Mouse (Mus musculus): ENCODE measurements around the gene Pde10a. TPM values are rescaled to one million over a fixed set of nuclear protein-coding genes. Genes with fewer than 3 reads are reported as not detected.

Gene Pde10a
- total RNA-seq, 1 experiment, result 2.6 TPM

DNA sequence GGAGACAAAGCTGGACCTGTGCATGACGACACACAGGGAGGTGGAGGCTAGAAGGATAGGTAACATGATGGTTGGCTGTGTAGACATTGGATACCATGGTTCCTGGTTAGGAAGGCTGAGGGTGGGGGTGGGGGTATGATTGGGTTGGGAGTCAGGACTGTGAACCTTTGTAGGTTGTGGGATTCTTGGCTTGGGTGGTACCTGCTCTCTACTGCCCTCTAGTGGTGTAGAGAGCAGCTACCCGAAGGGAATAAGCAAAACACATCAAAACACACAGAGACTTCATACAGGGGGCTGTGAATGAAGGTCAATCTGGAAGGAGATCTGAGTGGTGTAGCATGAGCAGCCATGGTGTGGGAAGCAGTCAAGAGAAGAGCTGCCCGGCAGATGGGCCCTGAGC is 282.2 kb downstream of the Pde10a start:
- TF ChIP-seq ZC3H11A (IDR thresholded peaks at IDR 0.05; ENCODE audit: borderline replicate concordance, low read depth, low read length) (0 out of 2 replicates have a peak, but pooled peaks have one; percentile 15), ZNF384 (IDR thresholded peaks at IDR 0.05; ENCODE audit: low read depth, low read length) (no peak), HCFC1 (IDR thresholded peaks at IDR 0.05; ENCODE audit: borderline replicate concordance, insufficient read depth, low read length) (no peak), MAFK (IDR thresholded peaks at IDR 0.05; ENCODE audit: insufficient read depth, low read depth, low read length) (no peak), CHD2 (IDR thresholded peaks at IDR 0.05; ENCODE audit: low read depth, low read length) (no peak)
- Histone ChIP-seq H3K9me3 (ENCODE audit: control insufficient read depth, insufficient read depth, low read depth, low read length) (no peaks in the 10 kb centered on the region), H3K4me3 (ENCODE audit: insufficient read depth in 1 of 2, low read depth in 1 of 2, low read length in 2 of 2, poor library complexity in 1 of 2, severe bottlenecking in 1 of 2) (no peak overlapping the region), H3K4me1 (ENCODE audit: control insufficient read depth in 2 of 2, insufficient read depth in 2 of 2, low read length in 2 of 2, poor library complexity in 1 of 2) (peaks cover 0 to 5% of the 10 kb centered on the region in 2 experiments; a peak in 1 of 4 replicates), H3K27ac (ENCODE audit: insufficient read depth, low read depth, low read length, poor library complexity, severe bottlenecking) (no peak overlapping the region; the same call in 1 of the 2 replicates), H3K36me3 (ENCODE audit: control insufficient read depth, insufficient read depth, low read length, poor library complexity, severe bottlenecking) (no peaks in the 10 kb centered on the region), H3K9ac (ENCODE audit: insufficient read depth, low read depth, low read length, poor library complexity, severe bottlenecking) (no peak overlapping the region)
- peak; percentile 46 for DNase-seq (ENCODE audit: low read depth, low spot score)
- in situ Hi-C loops (cut with MboI; ENCODE audit: low sequenced_read_pairs in 2 of 2, unreplicated experiment in 2 of 2), result no loop called here

DNA sequence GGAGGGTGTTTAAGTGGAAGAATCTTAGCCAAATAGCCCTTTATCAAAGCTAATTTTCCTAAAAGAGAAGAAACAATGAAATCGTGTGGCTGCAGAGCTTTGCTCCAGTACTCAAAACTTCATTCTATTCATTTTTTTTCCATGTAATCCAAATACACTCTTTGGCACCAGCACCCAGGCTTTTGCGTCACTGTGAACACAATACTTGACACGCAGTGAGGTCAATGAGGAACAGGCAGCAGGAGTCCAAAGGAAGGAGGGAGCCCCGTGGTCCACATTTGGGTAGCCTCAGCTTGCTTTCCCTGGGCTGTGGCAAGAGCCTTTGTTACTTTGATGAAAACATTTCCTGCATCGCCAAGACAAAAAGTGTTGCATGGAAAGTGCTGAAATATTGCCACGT is 284.6 kb downstream of the Pde10a start:
- no peak for TF ChIP-seq ZNF384 (IDR thresholded peaks at IDR 0.05; ENCODE audit: low read depth, low read length)
- no peak for TF ChIP-seq MAFK (IDR thresholded peaks at IDR 0.05; ENCODE audit: insufficient read depth, low read depth, low read length)
- no peak for TF ChIP-seq HCFC1 (IDR thresholded peaks at IDR 0.05; ENCODE audit: borderline replicate concordance, insufficient read depth, low read length)
- no peak for TF ChIP-seq CHD2 (IDR thresholded peaks at IDR 0.05; ENCODE audit: low read depth, low read length)
- no peak for TF ChIP-seq ZC3H11A (IDR thresholded peaks at IDR 0.05; ENCODE audit: borderline replicate concordance, low read depth, low read length)
- in situ Hi-C loops (cut with MboI; ENCODE audit: low sequenced_read_pairs in 2 of 2, unreplicated experiment in 2 of 2), result no loop called here
- no peak for DNase-seq (ENCODE audit: low read depth, low spot score)

DNA sequence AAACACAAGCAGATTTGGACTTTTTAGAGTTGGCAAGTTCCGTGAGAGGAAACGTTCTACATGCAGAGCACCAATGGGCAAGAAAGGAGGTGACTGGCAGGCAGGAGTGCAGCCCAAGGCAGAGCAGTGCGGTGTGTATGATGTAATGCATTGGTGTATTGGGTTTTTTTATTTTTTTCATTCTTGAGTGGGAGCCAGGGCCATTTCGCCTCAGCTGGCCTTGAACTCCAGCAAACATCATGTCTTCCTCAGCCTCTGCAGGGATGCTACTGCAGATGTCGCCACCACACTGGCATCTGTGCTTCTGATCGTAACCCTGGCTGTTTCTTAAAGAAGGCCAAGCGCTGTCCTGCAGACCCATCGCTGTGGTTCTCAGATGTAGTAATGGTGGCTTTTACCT is 285.0 kb downstream of the Pde10a start:
- H3K9ac ChIP-seq (ENCODE audit: insufficient read depth, low read depth, low read length, poor library complexity, severe bottlenecking), result no peak overlapping the region
- no peaks in the 10 kb centered on the region for H3K36me3 ChIP-seq (ENCODE audit: control insufficient read depth, insufficient read depth, low read length, poor library complexity, severe bottlenecking)
- no peaks in the 10 kb centered on the region for H3K9me3 ChIP-seq (ENCODE audit: control insufficient read depth, insufficient read depth, low read depth, low read length)
- H3K4me1 ChIP-seq (ENCODE audit: control insufficient read depth in 2 of 2, insufficient read depth in 2 of 2, low read length in 2 of 2, poor library complexity in 1 of 2), result peaks cover 0 to 2% of the 10 kb centered on the region in 2 experiments; a peak in 1 of 4 replicates
- no peak for DNase-seq (ENCODE audit: low read depth, low spot score)
- no peak overlapping the region for H3K4me3 ChIP-seq (ENCODE audit: insufficient read depth in 1 of 2, low read depth in 1 of 2, low read length in 2 of 2, poor library complexity in 1 of 2, severe bottlenecking in 1 of 2)
- in situ Hi-C loops (cut with MboI; ENCODE audit: low sequenced_read_pairs in 2 of 2, unreplicated experiment in 2 of 2), result no loop called here
- no peak overlapping the region for H3K27ac ChIP-seq (ENCODE audit: insufficient read depth, low read depth, low read length, poor library complexity, severe bottlenecking)
- TF ChIP-seq MAFK (IDR thresholded peaks at IDR 0.05; ENCODE audit: insufficient read depth, low read depth, low read length) (no peak), HCFC1 (IDR thresholded peaks at IDR 0.05; ENCODE audit: borderline replicate concordance, insufficient read depth, low read length) (no peak), ZC3H11A (IDR thresholded peaks at IDR 0.05; ENCODE audit: borderline replicate concordance, low read depth, low read length) (no peak), CHD2 (IDR thresholded peaks at IDR 0.05; ENCODE audit: low read depth, low read length) (no peak), ZNF384 (IDR thresholded peaks at IDR 0.05; ENCODE audit: low read depth, low read length) (no peak)

More for the DNA sequence above, 284.6 kb downstream of the Pde10a start:
- Histone ChIP-seq H3K36me3 (ENCODE audit: control insufficient read depth, insufficient read depth, low read length, poor library complexity, severe bottlenecking) (no peaks in the 10 kb centered on the region), H3K9ac (ENCODE audit: insufficient read depth, low read depth, low read length, poor library complexity, severe bottlenecking) (no peak overlapping the region), H3K4me1 (ENCODE audit: control insufficient read depth in 2 of 2, insufficient read depth in 2 of 2, low read length in 2 of 2, poor library complexity in 1 of 2) (peaks cover 0 to 2% of the 10 kb centered on the region in 2 experiments; a peak in 1 of 4 replicates), H3K4me3 (ENCODE audit: insufficient read depth in 1 of 2, low read depth in 1 of 2, low read length in 2 of 2, poor library complexity in 1 of 2, severe bottlenecking in 1 of 2) (no peak overlapping the region), H3K9me3 (ENCODE audit: control insufficient read depth, insufficient read depth, low read depth, low read length) (no peaks in the 10 kb centered on the region), H3K27ac (ENCODE audit: insufficient read depth, low read depth, low read length, poor library complexity, severe bottlenecking) (no peak overlapping the region)

DNA sequence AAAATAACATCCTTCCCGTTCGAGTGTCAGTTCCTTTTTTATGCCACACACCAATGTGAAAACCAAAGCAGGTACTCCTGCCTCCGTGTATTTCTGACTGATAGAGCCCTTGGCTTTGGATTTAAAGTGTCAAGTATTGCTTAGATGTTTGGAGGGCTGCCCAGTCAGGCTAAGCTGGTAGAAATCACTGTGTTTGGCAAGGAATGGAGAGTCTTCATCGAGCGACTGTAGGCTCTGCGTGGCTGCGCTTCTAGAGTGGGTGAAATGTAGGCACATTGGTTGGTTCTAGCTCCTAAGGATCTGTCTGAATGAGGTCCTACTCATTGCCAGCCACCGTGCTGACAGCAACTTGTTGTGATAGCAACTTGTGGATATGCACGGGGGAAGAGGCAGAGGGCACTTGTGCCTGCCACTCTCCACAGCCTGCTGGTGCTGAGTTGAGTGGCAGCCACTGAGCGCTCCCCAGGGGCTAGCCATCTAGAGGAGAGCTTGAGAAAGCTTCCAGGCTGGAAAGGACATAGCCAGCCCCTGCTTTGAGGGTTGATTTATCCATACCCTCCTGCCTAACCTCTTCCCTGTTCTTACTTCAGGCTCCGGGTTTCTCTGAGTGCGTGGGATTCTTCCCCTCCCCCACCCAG is 287.2 kb downstream of the Pde10a start:
- Histone ChIP-seq H3K4me3 (ENCODE audit: insufficient read depth in 1 of 2, low read depth in 1 of 2, low read length in 2 of 2, poor library complexity in 1 of 2, severe bottlenecking in 1 of 2) (no peak overlapping the region), H3K9me3 (ENCODE audit: control insufficient read depth, insufficient read depth, low read depth, low read length) (no peaks in the 10 kb centered on the region), H3K4me1 (ENCODE audit: control insufficient read depth in 2 of 2, insufficient read depth in 2 of 2, low read length in 2 of 2, poor library complexity in 1 of 2) (no peaks in the 10 kb centered on the region), H3K9ac (ENCODE audit: insufficient read depth, low read depth, low read length, poor library complexity, severe bottlenecking) (no peak overlapping the region), H3K36me3 (ENCODE audit: control insufficient read depth, insufficient read depth, low read length, poor library complexity, severe bottlenecking) (no peaks in the 10 kb centered on the region), H3K27ac (ENCODE audit: insufficient read depth, low read depth, low read length, poor library complexity, severe bottlenecking) (no peak overlapping the region)
- DNase-seq (ENCODE audit: low read depth, low spot score), result no peak
- in situ Hi-C loops (cut with MboI; ENCODE audit: low sequenced_read_pairs in 2 of 2, unreplicated experiment in 2 of 2), result no loop called here
- TF ChIP-seq ZC3H11A (IDR thresholded peaks at IDR 0.05; ENCODE audit: borderline replicate concordance, low read depth, low read length) (no peak), ZNF384 (IDR thresholded peaks at IDR 0.05; ENCODE audit: low read depth, low read length) (no peak), MAFK (IDR thresholded peaks at IDR 0.05; ENCODE audit: insufficient read depth, low read depth, low read length) (no peak), HCFC1 (IDR thresholded peaks at IDR 0.05; ENCODE audit: borderline replicate concordance, insufficient read depth, low read length) (no peak), CHD2 (IDR thresholded peaks at IDR 0.05; ENCODE audit: low read depth, low read length) (no peak)

All from ES-E14 (cell line).